Mouse (Mus musculus) liver, adult (tissue): Measurements from ENCODE around the gene Nup93.

ENCODE experiments used
- GATA4 ChIP-seq: IDR thresholded peaks from 2 replicates; pipeline ENCODE4 v1.6.1; 2014; ENCODE audit warnings: mild to moderate bottlenecking, low read length; ENCODE audit not compliant: insufficient replicate concordance

Gene Nup93

DNA sequence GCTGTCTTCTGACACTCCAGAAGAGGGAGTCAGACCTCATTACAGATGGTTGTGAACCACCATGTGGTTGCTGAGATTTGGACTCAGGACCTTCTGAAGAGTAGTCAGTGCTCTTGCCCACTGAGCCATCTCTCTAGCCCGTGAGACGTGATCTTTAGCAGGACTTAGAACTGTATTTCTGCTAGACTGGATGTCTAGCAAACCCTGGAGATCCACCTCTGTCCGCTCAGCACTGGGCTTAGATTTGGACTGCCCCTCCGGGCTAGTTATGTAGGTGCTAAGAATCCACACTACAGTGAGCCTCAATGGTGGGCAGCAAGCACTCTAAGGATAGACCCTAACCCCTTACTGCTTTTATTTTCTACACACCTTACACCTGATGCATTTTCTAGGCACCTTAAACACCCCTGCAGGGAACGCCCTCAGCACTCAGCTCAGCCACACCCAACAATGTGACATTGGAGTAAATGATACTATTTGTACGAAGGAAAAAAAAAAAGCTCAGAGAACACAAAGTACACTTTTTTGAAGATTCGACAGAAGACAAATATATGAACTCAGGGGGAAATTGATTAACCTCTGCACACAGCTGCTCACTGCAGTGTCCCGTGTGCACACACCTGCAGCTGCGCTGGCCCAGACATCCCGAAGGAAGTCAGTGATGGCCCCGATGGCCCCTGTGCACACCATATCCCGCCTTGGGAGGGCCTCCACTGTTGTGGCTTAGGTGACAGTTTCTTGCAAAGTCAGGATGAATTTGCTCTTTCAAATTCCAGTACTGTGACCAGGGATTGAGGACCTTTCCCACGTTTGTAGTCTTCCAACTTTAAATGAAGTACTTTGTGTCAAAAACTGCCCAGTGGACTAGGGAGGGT, 32.1 kb upstream of the Nup93 start:
- no peak for TF ChIP-seq GATA4

DNA sequence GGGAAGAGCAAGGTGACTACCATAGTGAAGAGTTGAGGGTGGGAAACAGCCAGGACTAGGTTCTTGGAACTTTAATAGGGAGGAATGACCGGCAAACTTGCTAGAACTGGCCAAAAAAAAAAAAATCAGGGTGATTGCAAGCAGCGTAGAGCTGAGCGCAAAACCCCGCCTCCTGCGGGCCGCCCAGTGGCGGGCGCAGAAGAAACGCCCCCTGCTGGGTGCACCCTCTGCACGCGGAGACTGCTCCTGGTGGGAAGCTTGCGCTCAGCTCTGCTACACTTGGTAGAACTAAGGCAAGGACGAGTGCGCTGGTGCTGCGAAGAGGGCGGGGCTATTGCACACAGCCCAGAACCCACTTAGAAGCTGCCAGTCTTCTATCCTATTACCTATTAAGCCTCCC, 31.2 kb upstream of the Nup93 start:
- no peak for TF ChIP-seq GATA4

DNA sequence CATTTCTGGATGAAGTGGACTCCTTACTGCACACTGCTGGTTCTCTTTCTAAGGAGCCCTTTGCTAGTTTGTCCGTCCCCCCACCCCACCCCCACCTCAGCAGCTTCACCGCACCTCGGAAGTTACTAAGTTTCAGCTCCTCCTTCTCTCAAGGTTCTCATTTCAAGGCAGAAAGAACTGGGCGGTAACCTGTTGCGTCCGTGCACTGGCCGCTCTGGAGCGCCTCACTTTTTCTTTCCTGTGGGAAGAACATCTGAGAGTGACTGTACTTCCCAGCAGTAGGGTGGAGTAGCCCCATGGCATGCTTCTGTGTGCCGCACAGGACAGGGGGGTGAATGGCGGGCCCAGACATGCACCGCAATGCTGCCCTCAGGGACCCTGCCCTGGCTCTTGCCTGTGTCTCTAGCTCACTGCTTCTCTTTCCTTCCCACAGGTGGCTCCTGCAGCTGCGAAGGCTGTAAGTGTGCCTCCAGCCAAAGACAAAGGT, 30.0 kb upstream of the Nup93 start:
- no peak for TF ChIP-seq GATA4

DNA sequence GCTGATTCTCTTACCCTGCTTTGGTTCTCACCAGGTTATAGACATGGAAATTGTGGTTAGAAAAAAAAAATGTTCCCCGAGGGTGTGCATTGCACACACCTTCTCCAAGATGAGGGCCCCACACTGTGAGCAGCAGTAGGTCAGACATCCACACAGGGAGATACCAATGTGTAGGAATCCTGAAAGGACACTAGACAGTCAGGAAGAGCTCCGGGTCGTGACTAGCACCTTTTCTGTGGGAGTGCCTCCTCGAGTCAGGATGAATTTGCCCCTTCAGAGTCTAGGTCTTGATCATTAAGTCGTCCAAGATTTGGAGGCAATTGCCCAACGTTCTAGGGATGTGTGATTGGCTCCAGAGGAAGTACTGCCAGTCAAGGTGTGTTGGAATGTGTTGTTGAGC, 28.6 kb upstream of the Nup93 start:
- no peak for TF ChIP-seq GATA4

DNA sequence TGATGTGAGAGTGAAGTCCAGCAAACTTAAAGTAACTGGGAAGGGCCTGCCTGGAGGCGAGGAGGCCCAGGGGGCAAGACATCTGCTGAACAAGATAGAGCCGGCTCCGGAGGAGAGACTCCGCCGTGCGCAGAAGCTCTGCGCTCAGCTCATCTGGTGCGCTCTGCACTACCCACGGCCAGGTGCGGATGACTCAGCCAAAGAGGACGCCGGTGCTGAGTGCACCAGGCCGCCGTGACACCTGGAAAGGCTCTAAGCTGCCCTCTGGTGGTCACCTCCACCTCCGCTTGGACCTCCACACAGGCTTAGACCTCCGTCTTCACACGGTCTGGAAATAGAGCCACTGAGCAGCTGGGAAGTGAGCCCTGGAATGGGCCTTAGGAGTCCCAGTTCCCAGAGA, 27.8 kb upstream of the Nup93 start:
- TF ChIP-seq GATA4, result no peak

DNA sequence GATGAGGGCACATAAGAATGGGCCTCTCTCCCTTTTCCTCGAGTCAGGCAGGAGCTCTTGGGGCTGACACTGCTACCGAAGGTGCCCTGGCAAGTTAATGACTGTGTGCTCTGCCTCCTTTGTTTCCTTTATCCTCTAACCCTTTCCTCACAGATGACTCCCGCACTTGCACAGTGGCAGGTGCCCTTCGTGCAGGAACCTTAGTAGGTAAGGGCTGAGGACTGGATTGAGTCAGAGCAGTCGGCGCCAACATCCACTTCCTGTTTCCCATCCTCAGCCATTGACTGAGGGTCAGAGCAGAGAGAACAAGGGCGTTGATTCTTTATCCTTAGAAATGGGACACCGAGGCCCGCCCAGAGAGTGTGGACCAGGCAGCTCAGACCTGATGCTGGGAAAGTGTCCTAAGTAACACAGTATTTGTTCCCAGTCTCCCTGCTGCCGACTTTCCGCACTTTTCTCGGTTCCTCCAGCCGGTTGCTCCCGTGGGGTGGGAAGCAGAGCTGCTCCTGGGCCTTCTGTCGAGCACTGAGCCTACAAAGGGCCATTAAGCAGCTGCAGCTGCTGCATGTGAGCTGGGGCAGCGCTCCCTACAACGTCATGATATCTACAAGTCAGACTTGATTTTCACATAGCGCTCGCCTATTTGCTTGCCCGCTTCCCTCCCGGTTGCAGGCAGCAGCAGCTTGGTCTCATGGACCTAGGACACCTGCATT, 26.9 kb upstream of the Nup93 start:
- TF ChIP-seq GATA4, result no peak

DNA sequence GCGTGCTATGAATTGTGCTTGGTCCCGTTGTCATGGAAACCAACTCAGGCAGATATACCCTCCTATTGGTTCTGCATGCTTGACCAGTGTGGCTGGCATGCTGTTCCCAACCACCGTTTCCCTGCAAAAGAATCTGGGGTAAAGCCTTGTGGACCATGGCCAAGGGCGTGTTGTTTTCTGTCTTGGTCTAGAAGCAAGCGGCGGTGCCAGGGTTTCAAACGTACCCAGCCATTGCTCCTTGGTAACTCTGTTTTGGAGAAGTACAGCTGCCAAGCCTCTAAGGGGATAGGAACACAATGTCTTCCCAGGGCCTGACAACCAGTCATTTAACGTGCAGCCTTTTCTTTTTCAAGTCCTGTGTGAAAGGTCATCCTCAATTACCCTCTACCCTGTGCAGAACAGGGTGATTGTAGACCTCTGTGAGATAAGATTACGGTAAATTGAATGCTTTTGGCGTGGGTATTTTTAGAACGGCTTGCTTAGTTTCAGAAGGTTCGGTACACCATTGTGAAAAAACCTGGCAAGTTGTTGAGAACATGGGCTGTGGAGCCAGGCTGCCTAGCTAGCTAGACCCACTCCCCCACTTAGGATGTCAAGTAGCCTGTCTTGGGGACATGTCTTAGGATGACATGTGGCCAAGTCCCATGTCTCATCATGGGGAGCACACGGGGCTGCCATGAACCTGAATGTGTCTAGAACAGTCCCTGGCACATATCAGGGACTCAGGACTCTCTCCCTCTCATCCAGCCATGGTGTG, 24.9 kb upstream of the Nup93 start:
- no peak for TF ChIP-seq GATA4

DNA sequence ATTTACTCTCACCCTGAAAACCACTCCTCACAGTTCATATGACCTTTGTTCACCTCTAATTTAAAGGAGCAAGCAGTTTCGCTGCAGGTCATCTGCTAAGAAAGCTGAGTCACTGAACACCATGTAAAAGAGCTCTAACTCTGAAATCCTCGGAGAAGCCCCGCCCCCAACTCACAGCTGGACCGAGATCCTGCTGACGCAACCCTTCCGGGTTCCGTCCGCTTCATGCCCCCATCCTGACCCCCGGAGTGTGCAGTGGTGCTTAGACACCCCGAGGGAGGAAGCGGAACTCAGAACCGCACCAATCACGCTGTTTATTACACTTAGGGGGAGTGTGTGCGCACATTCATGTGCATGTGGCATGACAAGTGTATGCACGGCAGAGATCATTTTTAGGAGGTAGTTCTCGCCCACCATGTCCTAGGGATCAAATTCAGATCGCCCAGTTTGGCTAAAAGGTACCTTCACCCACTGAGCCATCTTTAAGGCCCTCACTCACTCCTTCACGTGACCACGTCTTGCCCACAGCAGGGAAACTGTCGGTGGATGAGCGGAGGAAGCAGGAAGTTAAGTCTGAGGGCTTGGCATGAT, 23.2 kb upstream of the Nup93 start:
- no peak for TF ChIP-seq GATA4

DNA sequence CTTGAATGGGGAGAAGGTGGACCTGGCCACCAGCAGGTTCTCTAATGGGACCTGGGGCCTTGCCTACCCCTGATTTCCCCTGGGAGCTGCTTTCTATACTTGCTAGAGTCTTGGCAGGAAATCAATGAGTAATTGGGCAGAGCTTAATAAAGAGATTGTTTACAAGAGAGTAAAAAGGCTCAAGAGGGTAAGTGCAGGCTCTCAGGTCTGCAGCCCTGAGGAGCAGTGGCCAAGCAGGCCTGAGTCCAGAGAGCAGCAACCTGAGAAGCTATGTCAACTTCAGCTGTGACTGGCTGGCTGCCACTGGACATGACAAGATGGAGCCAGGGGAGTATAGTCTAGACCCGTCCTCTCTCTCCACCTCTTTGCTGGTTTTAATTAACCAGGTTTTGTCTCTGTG, 21.4 kb upstream of the Nup93 start:
- TF ChIP-seq GATA4, result no peak

DNA sequence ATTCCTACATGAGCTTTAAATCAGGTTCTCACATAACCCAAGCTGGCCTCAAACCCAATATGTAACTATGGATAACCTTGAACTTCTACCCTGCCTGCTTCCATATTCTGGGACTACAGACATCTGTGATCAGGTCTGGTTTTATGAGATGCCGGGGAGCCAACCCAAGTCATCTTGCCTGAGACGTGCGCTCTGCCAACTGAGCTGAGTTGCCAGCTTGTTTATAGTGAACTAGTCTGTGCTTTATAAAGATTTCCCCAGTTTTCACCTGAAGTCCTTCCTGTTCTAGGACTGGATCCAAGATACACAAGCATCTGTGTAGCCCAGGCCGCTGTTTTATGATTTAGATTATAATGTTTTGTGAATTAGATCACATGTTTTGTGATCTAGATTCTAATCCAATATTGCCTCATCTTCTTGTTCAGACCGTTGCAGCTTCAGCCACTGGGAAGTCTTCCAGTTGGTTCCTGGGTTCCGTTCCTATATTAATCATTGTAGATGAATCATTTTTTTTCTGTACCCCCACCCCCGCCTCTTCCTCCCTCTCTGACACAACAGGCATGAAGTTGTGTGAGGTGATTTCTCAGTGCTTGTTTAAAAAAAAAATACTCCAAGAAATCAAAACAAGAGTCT, 19.7 kb upstream of the Nup93 start:
- TF ChIP-seq GATA4, result no peak

DNA sequence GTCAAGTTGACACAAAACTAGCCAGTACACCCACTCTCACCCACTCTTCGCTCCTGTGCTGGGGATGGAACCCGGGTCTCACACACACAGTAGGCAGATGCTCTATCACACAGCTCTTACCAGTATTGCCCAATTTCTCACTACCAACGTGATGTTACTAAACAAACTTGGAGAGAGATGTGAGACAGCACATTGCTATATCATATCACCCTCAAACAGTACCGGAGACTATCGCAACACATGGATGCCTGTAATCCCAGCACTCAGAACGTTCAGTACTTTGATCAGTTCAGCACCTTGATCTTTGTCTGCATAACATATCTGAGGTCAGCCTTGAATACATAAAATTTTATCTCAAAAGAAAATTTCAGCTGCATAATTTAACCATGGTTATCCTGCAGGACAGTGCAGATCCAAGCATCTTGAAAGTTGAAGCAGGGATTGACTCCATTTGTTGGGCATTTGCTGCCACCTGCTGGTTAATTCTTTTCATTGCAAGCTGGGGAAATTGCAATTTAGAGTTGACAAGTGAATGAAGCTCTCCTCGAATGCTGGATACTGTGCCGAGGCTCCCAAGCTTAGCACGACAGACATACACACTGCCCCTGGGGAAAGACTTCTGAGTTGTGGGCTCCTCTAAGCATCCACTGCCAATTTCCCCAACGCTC, 15.0 kb upstream of the Nup93 start:
- TF ChIP-seq GATA4, result no peak

DNA sequence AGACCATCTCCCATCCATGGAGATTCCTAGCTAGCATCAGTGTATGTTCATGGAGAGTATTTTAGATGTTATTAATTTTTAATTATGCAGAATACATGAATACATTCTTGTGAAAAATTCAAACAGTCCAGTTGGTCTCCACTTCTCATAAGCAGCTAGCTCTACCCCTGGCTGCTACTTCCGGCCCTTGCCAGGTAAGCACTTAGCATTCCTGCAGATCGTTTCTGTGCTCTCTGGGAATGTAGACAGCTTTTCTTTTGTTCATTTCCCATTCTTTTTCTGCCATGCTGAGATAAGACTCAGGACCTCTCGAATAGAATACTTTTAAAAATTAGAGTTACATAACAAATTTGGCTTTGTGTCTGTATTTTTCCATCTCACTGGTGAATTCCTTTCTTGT, 10.3 kb upstream of the Nup93 start:
- no peak for TF ChIP-seq GATA4

DNA sequence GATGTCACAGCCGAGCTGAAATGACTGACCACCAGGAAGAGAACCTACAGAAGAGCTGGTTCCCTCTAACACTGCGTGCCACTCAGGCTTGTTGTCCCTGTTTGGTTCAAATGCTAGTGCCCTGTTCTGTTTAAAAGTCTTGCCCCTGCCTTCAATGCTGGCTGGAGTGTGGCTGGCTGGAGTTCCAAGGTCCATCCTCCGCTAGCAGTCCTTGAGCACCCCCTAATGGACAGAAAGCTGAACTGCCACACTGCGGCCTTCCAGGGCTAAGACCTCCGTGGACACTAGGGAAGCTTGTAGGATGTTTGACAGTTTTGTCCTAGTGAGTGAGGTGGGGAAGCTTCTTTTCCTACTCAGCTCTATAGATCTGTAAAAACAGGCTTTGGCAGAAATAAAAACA, 8.6 kb upstream of the Nup93 start:
- no peak for TF ChIP-seq GATA4

DNA sequence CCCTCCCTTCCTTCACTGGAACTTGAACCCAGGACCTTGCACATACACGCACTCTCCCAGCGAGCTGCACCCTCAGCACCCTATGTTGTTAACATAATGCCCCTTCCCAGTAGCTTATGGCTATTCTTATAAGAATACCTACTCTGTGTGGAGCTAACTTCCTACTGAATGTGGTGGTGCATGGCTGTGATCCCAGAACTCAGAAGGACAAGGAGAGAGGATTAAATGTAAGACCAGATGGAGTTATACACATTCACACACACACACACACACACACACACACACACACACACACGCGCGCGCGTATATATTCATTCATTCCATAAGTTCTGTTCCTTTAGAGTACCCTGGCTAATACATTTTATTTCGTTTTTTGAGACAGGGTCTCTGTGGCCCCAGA, 8.1 kb upstream of the Nup93 start:
- no peak for TF ChIP-seq GATA4
